ENCODE assay signal across 10 mouse cellular contexts in genomic region chr8:70216566-70216965, GRCm38 (mm10). TPM values are rescaled to one million over a fixed set of nuclear protein-coding genes. Genes with fewer than 3 reads are reported as not detected.
DNase-seq lines count a peak whose midpoint lies in the region; ATAC-seq lines count a peak whose summit lies in the region.
"Had no signal": no experiment of that assay in that cellular context is flagged by ENCODE, and none has a peak within 500 bp of the region (broad histone marks: within the 10 kb centered on the region; RNA-seq: fewer than 3 reads in every experiment).

No protein-coding gene starts in this region.

- no peak overlapping the region for H3K27ac ChIP-seq in kidney, embryonic 16.5 days (ENCODE audit: low read length)
- H3K27ac ChIP-seq: embryonic facial prominence, embryonic 15.5 days; liver, embryonic 15.5 days had no signal

- DNase-seq in kidney, adult 18-20 months, result peak; percentile 87
- peak; percentile 86 for DNase-seq in cerebellum, adult 9-11 months
- peak; percentile 71 for DNase-seq in heart, postnatal 25 days (ENCODE audit: low spot score)
- DNase-seq in left cerebral cortex, postnatal 14 days (ENCODE audit: low spot score in 2 of 2), result peak; percentile 75 to 85
- DNase-seq in telencephalon, adult 2 months (ENCODE audit: low read depth, low spot score), result peak; percentile 50
- DNase-seq in retina, embryonic 14.5 days (ENCODE audit: low spot score), result no peak
- DNase-seq in thymus, postnatal 14 days, result no peak

- H3K4me2 ChIP-seq in kidney, embryonic 16.5 days (replicated peaks; ENCODE audit: low read depth, low read length), result no peak overlapping the region
- H3K4me2 ChIP-seq: embryonic facial prominence, embryonic 15.5 days; liver, embryonic 15.5 days had no signal

- H3K36me3 ChIP-seq in kidney, embryonic 16.5 days (ENCODE audit: insufficient read depth, low read length), result no peaks in the 10 kb centered on the region
- H3K36me3 ChIP-seq: liver, embryonic 15.5 days had no signal

- WGBS in kidney, embryonic 16.5 days, result 83% methylated on average over 1 of the region's 1 CpGs

- H3K27me3 ChIP-seq in kidney, embryonic 16.5 days (ENCODE audit: insufficient read depth, low read length), result no peaks in the 10 kb centered on the region
- H3K27me3 ChIP-seq: embryonic facial prominence, embryonic 15.5 days had no signal

- intact Hi-C loops in heart, postnatal 25 days (cut with DNase I), result no loop called here
- intact Hi-C loops in left cerebral cortex, postnatal 14 days (cut with DNase I), result no loop called here

- H3K9ac ChIP-seq in kidney, embryonic 16.5 days (replicated peaks; ENCODE audit: low read length), result no peak overlapping the region
- H3K9ac ChIP-seq: embryonic facial prominence, embryonic 15.5 days; liver, embryonic 15.5 days had no signal

- no peak for ATAC-seq in kidney, embryonic 16.5 days (ENCODE audit: low FRiP score, low TSS enrichment)

- no peak overlapping the region for H3K4me3 ChIP-seq in kidney, embryonic 16.5 days (ENCODE audit: low read length)
- H3K4me3 ChIP-seq: embryonic facial prominence, embryonic 15.5 days; liver, embryonic 15.5 days had no signal

- peaks cover 4% of the 10 kb centered on the region; the same call in 1 of the 2 replicates for H3K4me1 ChIP-seq in kidney, embryonic 16.5 days (ENCODE audit: insufficient read depth, low read length)

- H3K9me3 ChIP-seq in kidney, embryonic 16.5 days (ENCODE audit: low read length), result no peaks in the 10 kb centered on the region
- H3K9me3 ChIP-seq: embryonic facial prominence, embryonic 15.5 days; liver, embryonic 15.5 days had no signal

RNA-seq across cellular contexts. Expression of gene Slc25a42, which starts 4.5 kb away (rescaled TPM):
- polyA plus RNA-seq in kidney, embryonic 16.5 days (2015; fragmentation: Nextera tagmentation; extraction: Ambion mirVana), result 5.0 and 6.4 TPM in 2 replicates
- 10 to 100 TPM; 48.1 to 48.4 TPM for total RNA-seq in heart, postnatal 25 days (2021)
- total RNA-seq in left cerebral cortex, postnatal 14 days (2021), result 10 to 100 TPM; 32.7 to 34.5 TPM

RNA-seq across cellular contexts. Expression of gene Sugp2, which starts 17.5 kb away (rescaled TPM):
- polyA plus RNA-seq in kidney, embryonic 16.5 days (2015; fragmentation: Nextera tagmentation; extraction: Ambion mirVana), result 28.0 and 34.8 TPM in 2 replicates
- 10 to 100 TPM; 38.9 to 41.5 TPM for total RNA-seq in heart, postnatal 25 days (2021)
- total RNA-seq in left cerebral cortex, postnatal 14 days (2021), result 100 to 1,000 TPM; 116 to 117 TPM

RNA-seq across cellular contexts. Expression of gene Armc6, which starts 17.7 kb away (rescaled TPM):
- polyA plus RNA-seq in kidney, embryonic 16.5 days (2015; fragmentation: Nextera tagmentation; extraction: Ambion mirVana), result 23.8 and 31.5 TPM in 2 replicates
- 1 to 10 TPM; 7.6 to 8.0 TPM for total RNA-seq in heart, postnatal 25 days (2021)
- 10 to 100 TPM; 57.1 to 68.7 TPM for total RNA-seq in left cerebral cortex, postnatal 14 days (2021)

RNA-seq across cellular contexts. Expression of gene Tmem161a, which starts 44.4 kb away (rescaled TPM):
- 81.7 and 87.8 TPM in 2 replicates for polyA plus RNA-seq in kidney, embryonic 16.5 days (2015; fragmentation: Nextera tagmentation; extraction: Ambion mirVana)
- total RNA-seq in heart, postnatal 25 days (2021), result 10 to 100 TPM; 93.0 to 98.1 TPM
- 10 to 100 TPM; 51.3 to 53.2 TPM for total RNA-seq in left cerebral cortex, postnatal 14 days (2021)

Comparison
In these comparisons a context has a peak if more than half of its experiments do, and no peak if none do; other contexts are left out.
1. DNase-seq: peak in kidney, adult 18-20 months (single experiment), cerebellum, adult 9-11 months (single experiment), heart, postnatal 25 days (single experiment), left cerebral cortex, postnatal 14 days (2 of 2) and telencephalon, adult 2 months (single experiment); none in retina, embryonic 14.5 days (single experiment) and thymus, postnatal 14 days (single experiment).
2. RNA of gene Armc6, which starts 17.7 kb away (total RNA-seq): 57.1 to 68.7 TPM in left cerebral cortex, postnatal 14 days; 7.6 to 8.0 TPM in heart, postnatal 25 days; every median in the first group is over 4 times any median in the second.